Mouse (Mus musculus): ENCODE results near the gene Tfap2c. TPM values are rescaled to one million over a fixed set of nuclear protein-coding genes. Genes with fewer than 3 reads are reported as not detected.

Gene Tfap2c
- total RNA-seq, 2 experiments from 2014 or later, result not detected

Other genes with a start within 250 kb of the Tfap2c start
- gene Fam210b, start 204.0 kb upstream of the Tfap2c start, total RNA-seq (2021), result 10 to 100 TPM; 22.8 to 23.1 TPM
- 1 to 10 TPM; 1.4 to 1.7 TPM for gene Aurka, start 179.1 kb upstream of the Tfap2c start, total RNA-seq (2021)
- 10 to 100 TPM; 25.5 to 26.9 TPM for gene Cstf1, start 178.9 kb upstream of the Tfap2c start, total RNA-seq (2021)
- gene Cass4, start 155.8 kb upstream of the Tfap2c start, total RNA-seq (2021), result under 1 TPM; 0.18 to 0.22 TPM
- 10 to 100 TPM; 67.7 to 72.2 TPM for gene Rtf2, start 109.0 kb upstream of the Tfap2c start, total RNA-seq (2021)
- gene Gcnt7, start 91.0 kb upstream of the Tfap2c start, total RNA-seq (2021), result not detected
- gene Fam209, start 77.1 kb upstream of the Tfap2c start, total RNA-seq (2021), result under 1 TPM in 1 of 2 experiments, not detected in 1; 0.50 TPM

Data from layer of hippocampus, adult 18-20 months (tissue).